Mouse (Mus musculus): Measurements from ENCODE around the gene Diexf. TPM values are rescaled to one million over a fixed set of nuclear protein-coding genes. Genes with fewer than 3 reads are reported as not detected.

Diexf gene
- polyA plus RNA-seq, 1 experiment from 2014 or later = 8.5 TPM

- Histone ChIP-seq H3K4me2 (no peak overlapping the region), H3K27ac (ENCODE audit: low read depth, low read length) (no peak overlapping the region), H3K9ac (ENCODE audit: low read length) (no peak overlapping the region), H3K9me3 (ENCODE audit: control insufficient read depth, low read length) (no peaks in the 10 kb centered on the region), H3K27me3 (ENCODE audit: control insufficient read depth, insufficient read depth, low read length) (no peaks in the 10 kb centered on the region), H3K4me1 (ENCODE audit: control insufficient read depth, insufficient read depth, low read length) (no peaks in the 10 kb centered on the region), H3K4me3 (ENCODE audit: low read depth, low read length) (no peak overlapping the region), H3K36me3 (ENCODE audit: control insufficient read depth, insufficient read depth, low read length) (no peaks in the 10 kb centered on the region)
- WGBS = 76% methylated on average over 9 of the region's 9 CpGs
- DNase-seq (ENCODE audit: low spot score, missing footprints) (no peak), ATAC-seq (ENCODE audit: low FRiP score) (no peak)
These were observed 43.1 kb downstream of the Diexf start for GRCm38 (mm10) chr1:193086842-193087476.

GRCm38 (mm10) chr1:193086111-193086841 lies 43.8 kb downstream of the Diexf start:
- Histone ChIP-seq H3K27ac (ENCODE audit: low read depth, low read length) (no peak overlapping the region), H3K27me3 (ENCODE audit: control insufficient read depth, insufficient read depth, low read length) (no peaks in the 10 kb centered on the region), H3K4me2 (no peak overlapping the region), H3K4me1 (ENCODE audit: control insufficient read depth, insufficient read depth, low read length) (no peaks in the 10 kb centered on the region), H3K4me3 (ENCODE audit: low read depth, low read length) (no peak overlapping the region), H3K36me3 (ENCODE audit: control insufficient read depth, insufficient read depth, low read length) (no peaks in the 10 kb centered on the region), H3K9ac (ENCODE audit: low read length) (no peak overlapping the region), H3K9me3 (ENCODE audit: control insufficient read depth, low read length) (no peaks in the 10 kb centered on the region)
- WGBS = 77% methylated on average over 4 of the region's 4 CpGs
- no peak for ATAC-seq (ENCODE audit: low FRiP score)
- DNase-seq (ENCODE audit: low spot score, missing footprints) = no peak

- Histone ChIP-seq H3K9me3 (ENCODE audit: control insufficient read depth, low read length) (no peaks in the 10 kb centered on the region), H3K9ac (ENCODE audit: low read length) (no peak overlapping the region), H3K36me3 (ENCODE audit: control insufficient read depth, insufficient read depth, low read length) (no peaks in the 10 kb centered on the region), H3K4me3 (ENCODE audit: low read depth, low read length) (no peak overlapping the region), H3K27ac (ENCODE audit: low read depth, low read length) (no peak overlapping the region), H3K27me3 (ENCODE audit: control insufficient read depth, insufficient read depth, low read length) (no peaks in the 10 kb centered on the region), H3K4me1 (ENCODE audit: control insufficient read depth, insufficient read depth, low read length) (no peaks in the 10 kb centered on the region), H3K4me2 (no peak overlapping the region)
- 75% methylated on average over 5 of the region's 5 CpGs for WGBS
- ATAC-seq (ENCODE audit: low FRiP score) (no peak), DNase-seq (ENCODE audit: low spot score, missing footprints) (no peak)
These were observed 44.5 kb downstream of the Diexf start for GRCm38 (mm10) chr1:193085541-193086020.

- Histone ChIP-seq H3K4me1 (ENCODE audit: control insufficient read depth, insufficient read depth, low read length) (no peaks in the 10 kb centered on the region), H3K4me3 (ENCODE audit: low read depth, low read length) (no peak overlapping the region), H3K27ac (ENCODE audit: low read depth, low read length) (no peak overlapping the region), H3K4me2 (no peak overlapping the region), H3K9ac (ENCODE audit: low read length) (no peak overlapping the region), H3K27me3 (ENCODE audit: control insufficient read depth, insufficient read depth, low read length) (no peaks in the 10 kb centered on the region), H3K9me3 (ENCODE audit: control insufficient read depth, low read length) (no peaks in the 10 kb centered on the region), H3K36me3 (ENCODE audit: control insufficient read depth, insufficient read depth, low read length) (no peaks in the 10 kb centered on the region)
- ATAC-seq (ENCODE audit: low FRiP score) (no peak), DNase-seq (ENCODE audit: low spot score, missing footprints) (no peak)
- 93% methylated on average over 1 of the region's 1 CpGs for WGBS
These were observed 46.1 kb downstream of the Diexf start for GRCm38 (mm10) chr1:193084016-193084415.

DNA sequence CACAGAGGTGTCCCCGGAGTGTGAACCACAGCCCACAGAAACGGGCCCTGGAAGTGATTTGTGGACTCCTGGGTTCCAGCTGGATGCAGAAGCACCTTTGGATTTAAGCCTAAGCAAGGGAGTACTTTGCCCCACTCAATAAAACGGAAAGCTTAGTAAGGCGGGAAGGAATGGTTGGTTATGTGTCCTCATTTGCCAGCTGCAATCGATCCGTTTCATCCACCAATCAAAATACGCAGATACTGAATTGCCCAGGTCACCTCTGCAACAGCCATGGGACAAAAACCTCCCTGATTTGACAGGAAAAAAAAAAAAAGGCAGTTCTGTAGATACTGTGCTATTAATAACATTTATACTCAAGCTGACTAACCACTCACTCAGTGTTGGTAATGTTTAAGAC lies 47.0 kb downstream of the Diexf start:
- H3K27ac ChIP-seq (ENCODE audit: low read depth, low read length) = no peak overlapping the region
- WGBS = 85% methylated on average over 7 of the region's 7 CpGs
- no peak overlapping the region for H3K4me3 ChIP-seq (ENCODE audit: low read depth, low read length)
- H3K36me3 ChIP-seq (ENCODE audit: control insufficient read depth, insufficient read depth, low read length) = no peaks in the 10 kb centered on the region
- H3K4me2 ChIP-seq = no peak overlapping the region
- no peaks in the 10 kb centered on the region for H3K9me3 ChIP-seq (ENCODE audit: control insufficient read depth, low read length)
- no peaks in the 10 kb centered on the region for H3K27me3 ChIP-seq (ENCODE audit: control insufficient read depth, insufficient read depth, low read length)
- H3K9ac ChIP-seq (ENCODE audit: low read length) = no peak overlapping the region
- DNase-seq (ENCODE audit: low spot score, missing footprints) = no peak
- no peak for ATAC-seq (ENCODE audit: low FRiP score)
- H3K4me1 ChIP-seq (ENCODE audit: control insufficient read depth, insufficient read depth, low read length) = no peaks in the 10 kb centered on the region

GRCm38 (mm10) chr1:193082311-193082921 lies 47.7 kb downstream of the Diexf start:
- Histone ChIP-seq H3K36me3 (ENCODE audit: control insufficient read depth, insufficient read depth, low read length) (no peaks in the 10 kb centered on the region), H3K27ac (ENCODE audit: low read depth, low read length) (no peak overlapping the region), H3K9me3 (ENCODE audit: control insufficient read depth, low read length) (no peaks in the 10 kb centered on the region), H3K4me1 (ENCODE audit: control insufficient read depth, insufficient read depth, low read length) (no peaks in the 10 kb centered on the region), H3K4me3 (ENCODE audit: low read depth, low read length) (no peak overlapping the region), H3K4me2 (no peak overlapping the region), H3K27me3 (ENCODE audit: control insufficient read depth, insufficient read depth, low read length) (no peaks in the 10 kb centered on the region), H3K9ac (ENCODE audit: low read length) (no peak overlapping the region)
- DNase-seq (ENCODE audit: low spot score, missing footprints) (no peak), ATAC-seq (ENCODE audit: low FRiP score) (no peak)
- 60% methylated on average over 10 of the region's 10 CpGs for WGBS

DNA sequence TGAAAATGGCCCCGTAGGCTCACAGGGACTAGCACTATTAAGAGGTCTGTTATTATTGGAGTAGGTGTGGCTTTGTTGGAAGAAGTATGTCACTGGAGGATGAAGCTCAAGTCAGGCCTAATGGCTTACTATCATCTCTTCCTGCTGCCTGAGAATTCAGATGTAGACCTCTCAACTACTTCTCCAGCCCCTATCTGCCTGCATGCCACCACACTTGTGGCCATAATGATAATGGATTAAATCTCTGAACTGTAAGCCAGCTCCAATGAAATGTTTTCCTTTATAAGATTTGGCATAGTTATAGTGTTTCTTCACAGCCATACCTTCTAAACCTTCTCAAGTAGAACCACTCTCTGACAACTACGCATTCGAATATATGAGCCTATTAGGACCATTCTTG lies 67.5 kb downstream of the Diexf start:
- H3K4me1 ChIP-seq (ENCODE audit: control insufficient read depth, insufficient read depth, low read length) = no peaks in the 10 kb centered on the region
- H3K36me3 ChIP-seq (ENCODE audit: control insufficient read depth, insufficient read depth, low read length) = no peaks in the 10 kb centered on the region
- 95% methylated on average over 3 of the region's 3 CpGs for WGBS

DNA sequence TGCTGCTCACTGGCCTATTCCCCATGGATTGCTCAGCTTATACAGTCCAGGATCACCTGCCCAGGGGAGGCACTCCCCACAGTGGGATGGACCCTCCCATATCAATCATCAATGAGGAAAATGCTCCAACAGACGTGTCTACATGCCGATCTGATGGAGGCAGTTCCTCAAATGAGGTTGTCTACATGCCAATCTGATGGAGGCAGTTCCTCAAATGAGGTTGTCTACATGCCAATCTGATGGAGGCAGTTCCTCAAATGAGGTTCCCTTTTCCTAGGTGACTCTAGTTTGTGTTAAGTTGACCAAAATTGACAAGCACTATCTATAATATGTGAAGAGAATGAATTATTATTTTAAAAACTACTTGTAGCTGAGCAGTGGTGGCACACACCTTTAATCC lies 69.9 kb downstream of the Diexf start:
- Histone ChIP-seq H3K36me3 (ENCODE audit: control insufficient read depth, insufficient read depth, low read length) (no peaks in the 10 kb centered on the region), H3K27me3 (ENCODE audit: control insufficient read depth, insufficient read depth, low read length) (no peaks in the 10 kb centered on the region), H3K9me3 (ENCODE audit: control insufficient read depth, low read length) (no peaks in the 10 kb centered on the region), H3K9ac (ENCODE audit: low read length) (no peak overlapping the region), H3K4me1 (ENCODE audit: control insufficient read depth, insufficient read depth, low read length) (no peaks in the 10 kb centered on the region), H3K4me2 (no peak overlapping the region), H3K4me3 (ENCODE audit: low read depth, low read length) (no peak overlapping the region), H3K27ac (ENCODE audit: low read depth, low read length) (no peak overlapping the region)
- WGBS = 87% methylated on average over 2 of the region's 2 CpGs
- ATAC-seq (ENCODE audit: low FRiP score) (no peak), DNase-seq (ENCODE audit: low spot score, missing footprints) (no peak)

More for the DNA sequence above, 67.5 kb downstream of the Diexf start:
- ATAC-seq (ENCODE audit: low FRiP score) (no peak), DNase-seq (ENCODE audit: low spot score, missing footprints) (no peak)
- no peak overlapping the region for H3K9ac ChIP-seq (ENCODE audit: low read length)
- no peak overlapping the region for H3K4me3 ChIP-seq (ENCODE audit: low read depth, low read length)
- no peak overlapping the region for H3K27ac ChIP-seq (ENCODE audit: low read depth, low read length)
- H3K27me3 ChIP-seq (ENCODE audit: control insufficient read depth, insufficient read depth, low read length) = no peaks in the 10 kb centered on the region
- H3K4me2 ChIP-seq = no peak overlapping the region
- no peaks in the 10 kb centered on the region for H3K9me3 ChIP-seq (ENCODE audit: control insufficient read depth, low read length)

DNA sequence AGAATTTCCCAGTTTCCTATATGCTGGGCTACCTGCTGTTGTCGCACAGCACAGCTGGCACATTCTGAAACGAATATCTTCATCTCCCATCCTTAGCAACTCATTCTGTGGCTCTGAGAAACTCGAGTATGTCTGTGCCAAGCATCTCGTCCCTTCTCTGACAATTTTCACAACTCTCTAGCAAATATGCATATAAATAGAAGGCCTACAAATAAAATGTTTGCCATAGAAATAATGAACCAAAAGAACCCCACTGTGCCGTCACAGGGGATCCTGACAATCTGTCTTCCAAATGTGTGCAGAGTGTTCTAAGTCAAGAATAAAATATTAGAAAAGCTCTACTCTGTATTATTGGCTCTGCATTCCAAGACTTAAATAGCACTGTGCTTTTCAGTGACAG lies 70.5 kb downstream of the Diexf start:
- Histone ChIP-seq H3K36me3 (ENCODE audit: control insufficient read depth, insufficient read depth, low read length) (no peaks in the 10 kb centered on the region), H3K4me3 (ENCODE audit: low read depth, low read length) (no peak overlapping the region), H3K4me1 (ENCODE audit: control insufficient read depth, insufficient read depth, low read length) (no peaks in the 10 kb centered on the region), H3K4me2 (no peak overlapping the region), H3K9ac (ENCODE audit: low read length) (no peak overlapping the region), H3K9me3 (ENCODE audit: control insufficient read depth, low read length) (no peaks in the 10 kb centered on the region), H3K27me3 (ENCODE audit: control insufficient read depth, insufficient read depth, low read length) (no peaks in the 10 kb centered on the region), H3K27ac (ENCODE audit: low read depth, low read length) (no peak overlapping the region)
- WGBS = 73% methylated on average over 5 of the region's 5 CpGs
- DNase-seq (ENCODE audit: low spot score, missing footprints) = no peak
- no peak for ATAC-seq (ENCODE audit: low FRiP score)

Data from midbrain, embryonic 11.5 days (tissue).